Mouse (Mus musculus) embryonic stem cell, embryonic (primary cell): Measurements from ENCODE around the gene Hlf.

Experiments
- CTCF ChIA-PET, 4 experiments: fragments of 300-600 bp in 2 of 4; fragments of 350-600 bp in 2 of 4; sonication (Branson Sonifier 250); formaldehyde crosslinking; loops; one replicate each; lab custom pipeline; 2022; ENCODE audit warnings: inconsistent platforms in 2 of 4; lab: Charles Lee
- POLR2A ChIA-PET, 4 experiments: fragments of 300-600 bp in 2 of 4; fragments of 350-600 bp in 2 of 4; sonication (Branson Sonifier 250); formaldehyde crosslinking; loops; one replicate each; lab custom pipeline; 2022; ENCODE audit warnings: antibody characterized with exemption in 4 of 4, inconsistent platforms in 1 of 4; lab: Charles Lee

Hlf gene

DNA sequence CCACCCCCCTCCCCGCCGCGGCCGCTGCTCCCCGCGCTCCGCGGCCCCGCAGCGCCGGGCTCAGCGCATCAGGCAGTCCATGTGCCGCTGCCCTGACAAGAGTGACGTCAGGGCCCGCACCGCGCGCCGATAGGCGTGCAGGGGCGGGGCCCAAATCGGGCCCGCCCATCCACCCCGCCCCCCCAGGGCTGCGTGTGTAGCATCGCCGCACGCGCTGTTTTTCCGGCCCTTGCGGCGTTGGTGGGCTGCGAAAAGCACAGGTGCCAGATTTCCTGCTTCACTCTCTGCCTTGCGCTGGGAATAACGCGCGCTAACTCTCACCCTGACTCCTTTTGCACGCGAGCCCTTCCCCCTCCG, at the start of gene Hlf:
Hlf (minus strand) TSS at position 79 of the 357 bp plus-strand sequence.
- POLR2A ChIA-PET, result interaction anchor here in 3 of 4 experiments (0.9 to 2.6 kb wide), 8 partner anchors 10 to 248 kb away, joined by 3 to 26 read pairs (median 13); no protein-coding TSS in a partner anchor
- CTCF ChIA-PET, result no interaction called here

DNA sequence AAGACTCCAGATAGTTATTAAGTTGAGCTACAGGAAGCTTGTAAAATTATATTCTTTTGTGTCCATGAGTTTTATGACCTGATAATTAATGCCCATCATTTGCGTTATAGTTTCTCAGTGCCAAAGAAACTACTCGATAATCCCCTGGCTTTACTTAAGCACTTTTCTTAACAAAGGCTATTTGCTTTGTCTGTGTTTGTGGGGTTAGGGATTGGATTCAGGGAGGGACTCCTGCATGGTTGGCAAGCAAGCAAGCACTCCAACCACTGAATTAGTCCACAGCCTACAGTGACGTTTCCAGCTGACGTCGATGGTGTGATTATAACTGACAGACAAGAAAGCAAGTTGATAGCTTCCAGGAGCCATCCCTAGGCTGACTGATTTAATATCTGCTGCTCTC, 48.1 kb upstream of the Hlf start:
- CTCF ChIA-PET, result no interaction called here
- POLR2A ChIA-PET, result interaction anchor here in 1 of 4 experiments (1.2 kb wide), 1 partner anchor 20 kb away, joined by 3 read pairs; no protein-coding TSS in a partner anchor

DNA sequence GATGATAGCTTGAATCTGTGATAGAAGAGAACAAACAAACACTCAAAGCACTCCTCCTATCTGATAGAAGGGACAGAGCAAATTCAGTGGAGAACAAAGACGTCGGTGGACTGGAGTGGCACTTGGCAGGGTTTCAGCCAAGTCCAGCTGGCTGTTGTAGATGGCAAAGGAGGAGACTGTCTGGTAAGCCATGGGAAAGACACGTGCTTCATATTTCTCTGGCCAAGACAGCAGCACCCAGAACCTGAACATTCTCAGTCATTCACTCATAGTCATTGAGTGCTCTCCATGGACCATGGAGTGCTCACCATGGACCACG, 34.5 kb upstream of the Hlf start:
- CTCF ChIA-PET, result no interaction called here
- POLR2A ChIA-PET, result no interaction called here

DNA sequence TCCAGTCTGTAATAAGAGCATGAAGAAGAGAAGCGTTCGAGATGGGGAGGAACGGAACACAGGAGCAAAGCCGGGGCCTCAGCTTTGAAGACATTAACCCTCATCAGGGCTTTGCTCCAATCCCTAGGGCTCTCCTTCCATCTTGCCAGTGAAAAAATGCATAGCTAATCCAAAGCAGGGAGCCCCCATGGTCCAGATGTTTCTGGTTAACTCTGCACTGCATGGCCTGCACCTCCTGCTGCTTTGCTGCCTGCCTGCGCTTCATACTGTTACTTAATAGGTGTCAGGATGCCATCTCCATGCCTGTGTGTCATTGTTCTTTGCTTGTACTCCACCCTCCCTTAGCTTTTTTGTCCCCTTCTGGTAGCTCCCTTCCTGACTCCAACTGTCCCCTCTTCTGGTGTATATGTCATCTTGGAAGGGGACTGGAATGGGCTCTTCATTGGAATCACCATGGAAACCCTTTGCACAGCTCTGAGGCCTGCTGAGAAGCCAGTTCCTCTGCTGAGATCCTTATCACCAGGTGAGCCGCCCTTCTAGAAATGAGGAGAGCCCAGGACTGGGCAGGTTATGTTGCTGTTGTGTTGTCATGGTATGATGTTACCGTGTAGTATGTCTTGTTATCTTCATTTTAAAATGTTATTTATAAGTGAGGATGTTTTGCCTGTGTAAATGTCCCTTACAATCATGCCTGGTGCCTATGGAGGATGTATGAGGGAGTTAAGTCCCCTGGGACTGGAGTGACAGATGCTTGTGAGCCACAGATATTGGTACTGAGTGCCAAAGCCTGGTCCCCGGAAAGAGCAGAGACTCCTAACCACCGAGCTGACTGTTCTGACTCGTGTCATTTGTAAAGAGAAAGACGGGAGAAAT, 33.9 kb upstream of the Hlf start:
- ChIA-PET CTCF (no interaction called here), POLR2A (interaction anchor here in 1 of 4 experiments (1.0 kb wide), 1 partner anchor 33 kb away, joined by 3 read pairs; no protein-coding TSS in a partner anchor)

DNA sequence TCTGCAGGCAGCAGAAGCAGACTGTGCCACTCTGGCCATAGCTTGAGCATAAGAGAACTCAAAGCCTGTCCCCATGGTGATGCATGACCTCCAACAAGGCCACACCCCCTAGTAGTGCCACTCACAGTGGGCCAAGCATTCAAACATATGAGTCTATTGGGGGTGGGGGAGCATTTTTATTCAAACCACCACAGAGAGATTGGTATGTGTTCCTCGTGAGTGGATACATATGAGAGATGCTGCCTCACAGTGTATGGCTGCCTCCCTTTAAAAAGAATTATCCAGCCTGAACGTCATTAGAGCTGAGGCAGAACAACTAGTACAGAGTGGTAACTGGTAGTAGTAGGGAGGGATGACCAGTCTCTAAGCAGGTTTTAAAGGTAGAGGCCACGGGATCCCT, 33.2 kb upstream of the Hlf start:
- CTCF ChIA-PET, result no interaction called here

DNA sequence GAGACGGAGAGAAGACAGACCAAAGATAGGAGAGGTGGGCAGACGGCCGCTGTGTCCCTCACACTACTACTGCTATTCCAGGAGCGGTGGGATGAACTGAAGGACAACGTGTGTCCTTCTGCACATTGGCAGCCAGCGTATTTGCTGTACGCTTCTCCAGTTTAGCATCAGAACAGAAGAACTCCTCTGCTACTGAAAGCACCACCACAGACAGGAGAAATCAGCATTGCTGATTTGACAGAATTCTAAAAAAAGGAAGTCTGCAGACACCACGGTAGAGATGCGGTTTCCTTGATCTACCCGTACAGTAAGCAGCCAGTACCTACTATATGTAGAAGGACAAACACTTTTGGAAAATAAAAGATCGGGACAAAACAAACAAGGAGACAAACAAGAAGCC, 29.0 kb upstream of the Hlf start:
- CTCF ChIA-PET, result interaction anchor here in 1 of 4 experiments (0.5 kb wide), 1 partner anchor 132 kb away, joined by 4 read pairs; no protein-coding TSS in a partner anchor
- POLR2A ChIA-PET, result interaction anchor here in 2 of 4 experiments (1.0 to 3.4 kb wide), 3 partner anchors 8 to 28 kb away, joined by 3 to 26 read pairs (median 13); no protein-coding TSS in a partner anchor

More for the DNA sequence above, 33.2 kb upstream of the Hlf start:
- POLR2A ChIA-PET, result interaction anchor here in 1 of 4 experiments (1.0 kb wide), 1 partner anchor 32 kb away, joined by 3 read pairs; no protein-coding TSS in a partner anchor

DNA sequence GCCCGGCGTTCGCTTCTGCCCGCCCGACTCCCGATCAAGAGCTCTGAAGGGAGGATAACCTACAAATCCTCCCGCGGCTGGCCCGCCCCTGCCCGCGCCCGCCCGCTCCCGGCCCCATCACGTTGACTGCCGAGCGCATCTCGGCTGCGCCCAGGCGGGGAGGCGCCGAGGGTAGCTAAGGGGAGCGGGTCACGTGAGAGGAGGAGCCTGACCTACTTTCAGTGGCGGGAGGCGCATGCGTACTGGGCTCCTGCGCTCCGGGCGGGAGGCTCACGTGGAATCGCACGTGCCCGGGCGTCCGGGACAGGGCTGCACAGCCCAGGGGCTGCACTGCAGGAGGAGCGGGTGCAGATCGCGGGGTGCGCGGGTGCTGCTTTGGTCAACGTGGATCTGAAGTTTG, 27.2 kb upstream of the Hlf start:
- ChIA-PET POLR2A (interaction anchor here in 3 of 4 experiments (0.5 to 3.4 kb wide), 23 partner anchors 9 to 206 kb away, joined by 3 to 26 read pairs (median 4); partner anchors contain the start of genes Mmd (in 3 of the 3) and Hlf (in 2 of the 3)), CTCF (interaction anchor here in 2 of 4 experiments (0.6 to 1.2 kb wide), 3 partner anchors 26 to 29 kb away, joined by 3 to 4 read pairs (median 4); no protein-coding TSS in a partner anchor)

DNA sequence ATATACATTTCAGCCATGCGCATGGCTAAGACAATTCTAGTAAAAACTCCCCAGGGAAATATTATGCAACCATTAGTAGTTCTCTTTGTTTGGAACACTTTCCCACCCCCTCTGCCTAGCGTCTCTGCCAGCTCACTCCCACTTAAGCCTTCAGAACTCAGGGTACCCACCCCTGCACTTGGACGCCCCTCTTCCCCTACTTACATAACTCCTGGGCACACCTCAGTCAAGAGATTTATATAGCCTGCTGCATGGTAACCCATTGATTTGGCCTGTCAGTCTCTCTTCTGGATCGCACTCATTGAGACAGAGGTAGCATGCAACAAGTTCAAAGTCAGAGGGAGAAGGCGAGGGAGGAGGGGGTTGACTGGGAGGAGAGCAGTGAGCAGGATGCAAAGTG, 26.3 kb upstream of the Hlf start:
- ChIA-PET CTCF (interaction anchor here in 1 of 4 experiments (1.2 kb wide), 2 partner anchors 25 to 27 kb away, joined by 3 to 4 read pairs; no protein-coding TSS in a partner anchor), POLR2A (interaction anchor here in 3 of 4 experiments (1.2 to 3.4 kb wide), 4 partner anchors 14 to 27 kb away, joined by 6 to 26 read pairs (median 16); partner anchors contain the start of gene Hlf (in 1 of the 3))

DNA sequence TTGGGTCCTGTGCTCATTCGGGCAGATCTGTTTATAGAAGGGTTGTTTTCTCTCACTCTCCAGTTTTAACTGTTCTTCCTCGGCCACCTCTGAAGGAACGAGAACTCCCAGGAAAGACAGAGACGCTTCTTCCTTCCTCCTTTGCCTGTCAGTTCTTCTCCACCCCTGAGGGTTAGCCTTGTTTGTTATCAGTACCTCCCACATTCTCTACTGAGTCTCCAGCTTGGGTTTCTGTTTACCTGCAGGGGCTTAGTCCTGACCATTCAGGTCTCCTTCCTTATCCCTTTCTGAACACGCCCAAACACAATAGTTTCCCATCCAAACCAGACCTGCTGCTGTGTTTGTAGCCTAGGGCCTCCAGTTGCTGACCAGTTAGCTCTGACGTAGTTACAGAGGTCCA, 8.2 kb upstream of the Hlf start:
- POLR2A ChIA-PET, result interaction anchor here in 1 of 4 experiments (1.2 kb wide), 1 partner anchor 19 kb away, joined by 3 read pairs; no protein-coding TSS in a partner anchor
- CTCF ChIA-PET, result no interaction called here

DNA sequence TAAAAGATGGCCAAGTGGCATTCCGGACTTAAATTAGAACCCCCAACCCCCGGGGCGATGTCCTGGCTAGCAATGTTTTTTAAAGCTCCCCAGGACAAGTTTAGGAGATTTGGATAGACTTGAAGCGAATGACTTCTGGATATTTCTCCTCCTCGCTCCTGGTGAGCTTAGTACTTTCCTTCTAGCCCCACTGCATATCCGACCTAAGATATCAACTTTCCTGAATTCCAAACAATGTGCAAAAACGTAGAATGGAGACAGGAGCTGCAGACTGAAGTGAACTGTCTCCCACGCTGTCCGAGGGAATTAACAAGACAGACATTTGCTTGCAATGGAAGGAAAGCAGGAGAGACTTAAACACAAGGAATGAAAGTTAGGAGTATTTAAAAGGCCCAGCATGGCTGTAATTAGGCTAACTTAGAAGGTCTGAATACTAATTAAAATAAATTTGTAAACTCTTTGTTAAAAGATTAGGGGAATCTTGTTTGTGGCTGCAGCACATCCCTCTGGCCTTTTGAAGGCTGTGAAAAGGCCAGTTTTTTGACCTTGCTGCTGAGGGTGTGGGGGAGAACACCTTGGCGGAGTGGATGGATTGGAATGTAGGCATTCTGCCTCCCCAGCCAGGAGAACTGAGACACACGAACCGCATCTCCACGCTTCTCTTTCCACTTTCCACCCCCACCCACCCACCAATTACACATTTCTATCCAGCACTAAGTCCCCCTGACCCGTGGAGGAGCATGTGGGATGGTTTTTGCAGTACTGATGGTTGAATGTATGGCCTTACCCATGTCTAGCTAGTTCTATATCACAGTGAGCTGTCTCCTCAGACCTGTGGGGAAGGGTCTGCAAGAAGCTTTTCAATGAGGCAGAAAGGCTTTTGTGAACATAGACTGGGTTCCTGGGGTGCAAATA, 833 bp upstream of the Hlf start:
- ChIA-PET CTCF (interaction anchor here in 2 of 4 experiments (0.6 to 0.8 kb wide), 2 partner anchors 26 to 150 kb away, joined by 4 to 5 read pairs; no protein-coding TSS in a partner anchor), POLR2A (interaction anchor here (0.7 to 2.6 kb wide), 8 partner anchors 9 to 223 kb away, joined by 3 to 26 read pairs (median 4); no protein-coding TSS in a partner anchor)

DNA sequence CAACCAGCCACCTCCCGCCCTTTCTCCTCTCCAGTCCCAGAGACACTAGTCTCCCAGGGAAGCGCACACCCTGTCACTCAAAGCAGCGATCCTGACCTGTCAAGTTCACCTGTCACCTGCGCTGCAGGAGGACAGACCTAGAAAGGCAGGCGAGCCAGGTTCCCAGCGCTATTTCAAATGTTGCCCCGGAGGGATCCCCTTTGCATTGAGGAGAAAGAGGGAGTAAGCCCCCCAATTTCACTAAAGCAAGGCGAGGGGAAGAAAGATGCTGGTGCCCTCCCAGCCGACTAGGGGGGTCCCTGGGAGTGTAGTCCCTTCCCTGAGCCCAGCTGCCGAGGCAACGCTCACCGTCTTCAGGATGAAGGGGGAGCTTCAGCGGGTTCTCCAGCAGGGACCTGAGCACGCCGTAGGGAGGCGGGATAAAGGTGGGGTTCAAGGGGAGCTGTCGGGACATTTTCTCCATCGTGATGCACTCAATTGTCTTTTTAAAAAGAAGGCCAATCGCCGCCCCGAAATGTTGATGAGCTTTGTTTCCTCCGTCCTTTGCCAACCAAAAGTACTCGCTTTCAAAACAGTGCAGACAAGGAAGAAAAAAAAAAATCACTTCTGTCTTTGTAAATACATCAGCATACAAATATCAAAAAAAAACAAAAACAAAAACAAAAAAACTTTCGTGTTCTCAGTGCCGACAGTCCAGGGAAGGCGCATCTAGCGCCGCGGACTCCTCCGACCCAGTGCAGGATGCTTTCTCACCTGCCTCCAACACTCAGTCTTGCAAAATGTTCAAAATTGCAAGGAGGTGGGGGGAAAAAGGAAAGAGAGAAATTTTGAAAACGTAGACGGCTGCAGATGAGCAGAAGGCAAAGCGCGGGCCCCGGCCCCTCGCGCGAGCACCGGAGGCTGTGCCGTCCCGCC, 536 bp downstream of the Hlf start:
- ChIA-PET POLR2A (interaction anchor here in 3 of 4 experiments (0.6 to 2.0 kb wide), 6 partner anchors 16 to 249 kb away, joined by 3 to 17 read pairs (median 8); no protein-coding TSS in a partner anchor), CTCF (interaction anchor here in 3 of 4 experiments (0.7 to 1.1 kb wide), 4 partner anchors 10 to 29 kb away, joined by 3 to 4 read pairs (median 4); no protein-coding TSS in a partner anchor)

DNA sequence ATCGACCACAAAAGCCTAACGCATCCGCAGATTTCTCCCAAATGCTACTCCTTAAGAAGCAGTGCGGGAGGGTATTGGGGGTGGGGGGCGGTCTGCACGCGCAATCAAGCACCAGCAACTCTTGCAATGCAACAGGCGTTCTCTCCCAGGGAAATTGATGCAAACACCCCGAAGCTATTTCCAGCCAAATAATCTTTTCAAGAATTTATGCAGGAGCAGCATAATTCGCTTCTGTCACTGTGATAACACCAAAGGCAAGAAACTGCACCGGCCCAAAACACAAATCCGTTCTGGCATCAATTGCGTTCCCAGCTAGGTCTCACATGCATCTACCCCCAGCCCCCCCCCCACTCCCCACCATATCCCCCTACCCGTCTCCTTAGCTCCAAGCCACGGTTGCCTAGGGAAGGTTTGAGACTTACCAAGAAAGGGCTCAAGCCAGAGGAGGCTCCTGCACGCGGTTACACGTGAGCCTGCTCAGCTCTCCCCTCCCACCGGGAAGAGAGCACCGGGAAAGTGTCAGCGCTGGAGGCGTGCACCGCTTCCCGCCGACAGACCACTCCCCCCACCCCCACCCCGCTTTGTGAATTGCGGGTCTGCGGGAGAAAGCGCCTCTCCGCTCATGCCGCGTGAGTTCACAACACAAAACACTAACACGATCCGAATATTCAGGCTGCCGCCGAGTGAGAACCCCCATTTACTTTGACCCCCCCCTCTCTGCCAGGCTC, 1.4 kb downstream of the Hlf start:
- POLR2A ChIA-PET, result interaction anchor here in 3 of 4 experiments (0.8 to 2.0 kb wide), 5 partner anchors 15 to 140 kb away, joined by 4 to 17 read pairs (median 13); partner anchors contain the start of gene Mmd (in 1 of the 3)
- CTCF ChIA-PET, result interaction anchor here in 3 of 4 experiments (0.6 to 1.1 kb wide), 4 partner anchors 11 to 30 kb away, joined by 3 to 4 read pairs (median 4); no protein-coding TSS in a partner anchor

DNA sequence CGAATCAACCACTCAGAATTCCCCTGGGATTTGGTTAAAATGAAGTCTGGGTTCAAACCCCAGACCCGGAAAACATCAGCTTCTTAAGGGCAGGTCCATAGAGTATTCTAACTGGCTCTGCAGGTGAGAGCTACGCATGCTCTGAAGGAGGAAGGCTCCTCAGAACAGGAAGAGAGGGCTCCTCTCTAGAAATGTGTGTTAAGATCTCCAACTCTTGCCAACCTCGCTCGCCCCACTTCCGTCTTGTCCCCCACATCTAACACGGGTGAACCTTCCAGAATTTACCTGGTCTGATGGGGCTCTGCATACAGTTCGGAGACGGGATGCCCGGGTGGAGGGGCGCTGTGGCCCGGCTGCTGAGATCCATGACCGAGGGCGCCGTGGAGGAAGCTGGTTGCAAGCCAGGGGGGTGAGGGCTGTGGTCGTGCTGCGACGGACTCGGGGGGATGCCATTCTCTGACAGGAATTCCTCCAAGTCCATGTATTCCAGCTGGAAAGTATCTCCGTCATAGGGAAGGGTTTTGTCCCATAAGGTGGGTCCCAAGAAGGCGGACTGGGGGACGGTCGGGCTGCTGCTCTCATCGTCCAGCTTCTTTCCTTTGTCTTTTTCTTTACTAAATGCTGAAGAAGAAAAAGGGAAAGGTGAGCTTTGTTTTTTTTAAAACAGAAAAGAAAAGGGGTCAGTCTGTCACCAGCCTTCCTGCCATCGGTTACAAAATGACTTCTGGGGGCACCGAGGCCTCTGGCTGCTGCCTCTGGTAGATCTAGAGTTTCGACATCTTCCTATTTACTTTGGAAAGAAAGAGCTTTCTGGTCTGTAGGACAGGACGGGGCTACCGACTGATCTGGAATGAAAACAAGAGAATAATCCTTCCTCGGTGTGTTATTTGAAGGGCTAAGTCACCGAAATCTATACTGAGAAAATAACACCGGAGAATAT, 2.9 kb downstream of the Hlf start:
- POLR2A ChIA-PET, result interaction anchor here in 1 of 4 experiments (1.0 kb wide), 1 partner anchor 206 kb away, joined by 3 read pairs; no protein-coding TSS in a partner anchor

DNA sequence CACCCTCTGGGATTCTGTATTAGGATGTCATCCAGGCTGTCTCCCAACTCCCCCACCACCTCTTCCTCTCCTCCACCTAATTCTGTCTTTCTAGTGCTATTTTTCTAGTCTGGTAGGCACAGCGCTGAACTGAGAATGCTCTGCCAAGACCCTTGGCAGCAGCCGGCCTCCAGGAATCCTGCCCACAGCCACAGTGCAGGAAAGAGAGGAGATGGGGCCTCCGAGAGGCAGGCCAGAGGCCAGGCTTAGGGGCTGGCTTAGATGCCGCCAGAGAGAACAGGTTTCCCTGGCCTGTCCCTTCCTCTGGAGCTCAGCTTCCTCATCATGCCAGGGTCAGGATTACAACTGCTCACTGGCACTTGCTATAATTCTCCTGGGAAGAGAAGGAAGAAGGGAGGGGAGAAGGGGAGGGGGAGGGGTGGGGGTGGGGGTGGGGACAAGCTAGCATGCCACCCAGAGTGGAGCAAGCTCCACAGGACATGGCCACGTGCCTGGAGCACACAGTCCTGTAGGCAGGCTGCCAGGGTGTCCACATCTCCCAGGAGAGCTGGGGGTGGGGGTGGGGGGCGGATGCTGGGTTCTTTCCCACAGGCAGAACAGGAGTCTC, 8.6 kb downstream of the Hlf start:
- CTCF ChIA-PET, result interaction anchor here in 2 of 4 experiments (0.6 to 0.9 kb wide), 2 partner anchors 8 to 73 kb away, joined by 3 to 4 read pairs; no protein-coding TSS in a partner anchor
- POLR2A ChIA-PET, result interaction anchor here in 2 of 4 experiments (0.7 to 2.2 kb wide), 4 partner anchors 10 to 399 kb away, joined by 3 to 4 read pairs (median 4); partner anchors contain the start of gene Mmd (in 1 of the 2)

More for the DNA sequence above, 2.9 kb downstream of the Hlf start:
- CTCF ChIA-PET, result interaction anchor here in 1 of 4 experiments (0.7 kb wide), 1 partner anchor 70 kb away, joined by 3 read pairs; no protein-coding TSS in a partner anchor
